Mouse (Mus musculus) lung, postnatal 0 days (tissue): ENCODE data around the gene Dhdh. TPM values are rescaled to one million over a fixed set of nuclear protein-coding genes. Genes with fewer than 3 reads are reported as not detected.
A peak's percentile ranks its signal among the peaks of the same experiment; 100 is the strongest.

Experiments
- ATAC-seq: fragments of 200-750 bp; cut with Nextera tagmentation; 2 replicates; pipeline ENCODE4 v1.8.0; 2017; ENCODE audit warnings: moderate library complexity
- DNase-seq: peaks from one replicate; pipeline ENCODE4 v3.0.0-alpha.2; 2016; ENCODE audit warnings: low spot score
- H3K27ac ChIP-seq: fragments of 300-500 bp; sonication (generic); 2 replicates; pipeline ENCODE4 v1.5.1; 2014; ENCODE audit warnings: antibody characterized with exemption, mild to moderate bottlenecking, low read length, mixed read lengths
- H3K27me3 ChIP-seq: fragments of 300-500 bp; sonication (generic); replicated peaks from 2 replicates; pipeline ENCODE4 v1.6.1; 2014; ENCODE audit warnings: low read length, mixed read lengths; ENCODE audit not compliant: insufficient read depth
- H3K36me3 ChIP-seq: fragments of 300-500 bp; sonication (generic); 2 replicates; pipeline ENCODE4 v1.6.1; 2014; ENCODE audit warnings: low read length, mixed read lengths; ENCODE audit not compliant: insufficient read depth
- H3K4me1 ChIP-seq: fragments of 300-500 bp; sonication (generic); 2 replicates; pipeline ENCODE4 v1.6.1; 2014; ENCODE audit warnings: antibody characterized with exemption, low read depth, low read length, mixed read lengths; ENCODE audit not compliant: insufficient read depth
- H3K4me2 ChIP-seq: fragments of 300-500 bp; sonication (generic); replicated peaks from 2 replicates; pipeline ENCODE4 v1.6.1; 2014; ENCODE audit warnings: low read depth, mild to moderate bottlenecking, low read length, moderate library complexity, mixed read lengths
- H3K4me3 ChIP-seq: fragments of 300-500 bp; sonication (generic); 2 replicates; pipeline ENCODE4 v1.5.1; 2014; ENCODE audit warnings: low read depth, low read length
- H3K9ac ChIP-seq: fragments of 300-500 bp; sonication (generic); replicated peaks from 2 replicates; pipeline ENCODE4 v1.6.1; 2014; ENCODE audit warnings: low read depth, mild to moderate bottlenecking
- H3K9me3 ChIP-seq: fragments of 300-500 bp; sonication (generic); 2 replicates; pipeline ENCODE4 v1.6.1; 2016; ENCODE audit warnings: low read length, mixed read lengths
- CTCF ChIP-seq: IDR thresholded peaks from 2 replicates; pipeline ENCODE4 v1.5.1; 2016; ENCODE audit warnings: antibody characterized with exemption, mild to moderate bottlenecking
- EP300 ChIP-seq: IDR thresholded peaks from 2 replicates; pipeline ENCODE4 v1.6.1; 2016; ENCODE audit warnings: antibody characterized with exemption, mild to moderate bottlenecking, control low read depth
- WGBS: fragments of 180-500 bp; shearing (Covaris S2); extraction: QIAGEN DNeasy Blood & Tissue Kit; methylation state at CpG from one replicate; pipeline ENCODE4 v1.1.7; 2014; 5-methylcytosine and 5-hydroxymethylcytosine counted together
- polyA plus RNA-seq: library from polyadenylated mRNA; unstranded; fragments of >200 nt; fragmentation: Nextera tagmentation; extraction: Ambion mirVana; gene quantifications from 2 replicates; pipeline ENCODE4 v1.2.1, GENCODE M21; 2015

Dhdh gene
- polyA plus RNA-seq, 1 experiment from 2014 or later = 3.5 TPM

GRCm38 (mm10) chr7:45455932-45456696, 32.5 kb downstream of the Dhdh start:
- Histone ChIP-seq H3K36me3 (peaks cover 19% of the 10 kb centered on the region; the same call in 1 of the 2 replicates), H3K27ac (no peak overlapping the region), H3K27me3 (no peaks in the 10 kb centered on the region), H3K4me3 (no peak overlapping the region), H3K4me2 (no peak overlapping the region), H3K9me3 (no peaks in the 10 kb centered on the region), H3K4me1 (peaks cover 25% of the 10 kb centered on the region; the same call in 1 of the 2 replicates), H3K9ac (no peak overlapping the region)
- WGBS = 72% methylated on average over 13 of the region's 13 CpGs
- ATAC-seq (no peak), DNase-seq (no peak)
- TF ChIP-seq CTCF = no peak
- TF ChIP-seq EP300 = no peak

- 87% methylated on average over 15 of the region's 15 CpGs for WGBS
- Histone ChIP-seq H3K9me3 (no peaks in the 10 kb centered on the region), H3K36me3 (peaks cover 20% of the 10 kb centered on the region; the same call in 1 of the 2 replicates), H3K9ac (no peak overlapping the region), H3K27me3 (no peaks in the 10 kb centered on the region), H3K4me1 (peaks cover 14% of the 10 kb centered on the region; the same call in 1 of the 2 replicates), H3K4me2 (no peak overlapping the region), H3K27ac (no peak overlapping the region), H3K4me3 (no peak overlapping the region)
- TF ChIP-seq CTCF (no peak), EP300 (no peak)
- ATAC-seq (no peak), DNase-seq (no peak)
Measured at GRCm38 (mm10) chr7:45454971-45455370, 33.6 kb downstream of the Dhdh start.

GRCm38 (mm10) chr7:45451344-45451982, 37.1 kb downstream of the Dhdh start:
- 57% methylated on average over 23 of the region's 23 CpGs for WGBS
- no peak overlapping the region for H3K27ac ChIP-seq
- no peak overlapping the region for H3K4me2 ChIP-seq
- TF ChIP-seq EP300 (no peak), CTCF (peak; percentile 86)
- no peaks in the 10 kb centered on the region for H3K27me3 ChIP-seq
- peaks cover 31% of the 10 kb centered on the region; the same call in 1 of the 2 replicates for H3K36me3 ChIP-seq
- no peaks in the 10 kb centered on the region for H3K4me1 ChIP-seq
- no peak overlapping the region for H3K4me3 ChIP-seq
- DNase-seq = peak; percentile 90
- no peak overlapping the region for H3K9ac ChIP-seq
- peak; percentile 78 for ATAC-seq
- no peaks in the 10 kb centered on the region for H3K9me3 ChIP-seq

GRCm38 (mm10) chr7:45449974-45450373, 38.6 kb downstream of the Dhdh start:
- no peak overlapping the region for H3K4me2 ChIP-seq
- H3K27me3 ChIP-seq = no peaks in the 10 kb centered on the region
- H3K36me3 ChIP-seq = peaks cover 28% of the 10 kb centered on the region; the same call in 1 of the 2 replicates
- H3K9me3 ChIP-seq = no peaks in the 10 kb centered on the region
- no peak for TF ChIP-seq EP300
- no peak for TF ChIP-seq CTCF
- no peak for ATAC-seq
- no peak overlapping the region for H3K27ac ChIP-seq
- DNase-seq = no peak
- H3K4me3 ChIP-seq = no peak overlapping the region
- 86% methylated on average over 1 of the region's 1 CpGs for WGBS
- no peaks in the 10 kb centered on the region for H3K4me1 ChIP-seq
- no peak overlapping the region for H3K9ac ChIP-seq

GRCm38 (mm10) chr7:45447325-45447990, 41.1 kb downstream of the Dhdh start:
- no peak overlapping the region for H3K4me2 ChIP-seq

GRCm38 (mm10) chr7:45446589-45446988, 42.0 kb downstream of the Dhdh start:
- Histone ChIP-seq H3K4me1 (no peaks in the 10 kb centered on the region), H3K27ac (no peak overlapping the region), H3K27me3 (no peaks in the 10 kb centered on the region), H3K36me3 (peaks cover 25% of the 10 kb centered on the region; the same call in 1 of the 2 replicates), H3K9ac (no peak overlapping the region), H3K4me3 (no peak overlapping the region), H3K9me3 (no peaks in the 10 kb centered on the region), H3K4me2 (no peak overlapping the region)
- TF ChIP-seq EP300 (no peak), CTCF (no peak)
- ATAC-seq (no peak), DNase-seq (no peak)

More at GRCm38 (mm10) chr7:45447325-45447990, 41.1 kb downstream of the Dhdh start:
- H3K27ac ChIP-seq = no peak overlapping the region
- ATAC-seq (peak; percentile 57), DNase-seq (peak; percentile 74)
- H3K4me3 ChIP-seq = no peak overlapping the region
- no peaks in the 10 kb centered on the region for H3K9me3 ChIP-seq
- no peaks in the 10 kb centered on the region for H3K27me3 ChIP-seq
- TF ChIP-seq CTCF (peak; percentile 68), EP300 (no peak)
- H3K4me1 ChIP-seq = no peaks in the 10 kb centered on the region
- WGBS = 40% methylated on average over 11 of the region's 11 CpGs
- H3K9ac ChIP-seq = no peak overlapping the region
- peaks cover 28% of the 10 kb centered on the region; the same call in 1 of the 2 replicates for H3K36me3 ChIP-seq
